Mouse (Mus musculus) right cerebral cortex, adult 18-20 months (tissue): ENCODE measurements around the gene Galt.

ENCODE experiments used
- DNase-seq: peaks from one replicate; pipeline ENCODE4 v3.0.0; 2022; ENCODE audit warnings: mixed read lengths

The Galt gene

DNA sequence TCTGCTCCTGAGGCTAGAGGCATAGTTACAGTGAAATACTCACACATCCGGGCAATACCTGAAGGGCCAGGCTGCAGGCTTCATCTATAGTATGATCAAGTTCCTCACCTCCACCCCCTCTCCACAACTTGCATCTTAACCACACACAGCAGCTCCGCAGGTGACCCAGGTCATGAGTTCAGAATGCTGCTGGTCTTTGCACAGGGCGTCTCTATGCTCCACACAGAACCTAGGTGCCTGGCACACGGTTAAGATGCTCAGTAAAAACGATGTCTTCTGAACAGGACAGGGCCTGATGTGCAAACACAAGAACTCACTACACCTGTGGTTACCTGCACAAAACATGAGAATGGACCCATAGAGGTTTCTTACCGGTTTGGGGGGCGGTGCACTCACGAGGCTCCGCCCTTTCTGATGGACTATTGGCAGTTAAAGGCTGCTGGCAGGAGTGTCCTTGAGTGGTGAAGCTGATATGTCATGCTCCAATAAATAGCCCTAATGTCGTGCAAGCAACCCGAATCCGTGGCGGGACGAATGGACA lies at the start of gene Galt:
Gene Galt (plus strand): TSS at position 432 of the 541 bp plus-strand sequence.
- no peak for DNase-seq

DNA sequence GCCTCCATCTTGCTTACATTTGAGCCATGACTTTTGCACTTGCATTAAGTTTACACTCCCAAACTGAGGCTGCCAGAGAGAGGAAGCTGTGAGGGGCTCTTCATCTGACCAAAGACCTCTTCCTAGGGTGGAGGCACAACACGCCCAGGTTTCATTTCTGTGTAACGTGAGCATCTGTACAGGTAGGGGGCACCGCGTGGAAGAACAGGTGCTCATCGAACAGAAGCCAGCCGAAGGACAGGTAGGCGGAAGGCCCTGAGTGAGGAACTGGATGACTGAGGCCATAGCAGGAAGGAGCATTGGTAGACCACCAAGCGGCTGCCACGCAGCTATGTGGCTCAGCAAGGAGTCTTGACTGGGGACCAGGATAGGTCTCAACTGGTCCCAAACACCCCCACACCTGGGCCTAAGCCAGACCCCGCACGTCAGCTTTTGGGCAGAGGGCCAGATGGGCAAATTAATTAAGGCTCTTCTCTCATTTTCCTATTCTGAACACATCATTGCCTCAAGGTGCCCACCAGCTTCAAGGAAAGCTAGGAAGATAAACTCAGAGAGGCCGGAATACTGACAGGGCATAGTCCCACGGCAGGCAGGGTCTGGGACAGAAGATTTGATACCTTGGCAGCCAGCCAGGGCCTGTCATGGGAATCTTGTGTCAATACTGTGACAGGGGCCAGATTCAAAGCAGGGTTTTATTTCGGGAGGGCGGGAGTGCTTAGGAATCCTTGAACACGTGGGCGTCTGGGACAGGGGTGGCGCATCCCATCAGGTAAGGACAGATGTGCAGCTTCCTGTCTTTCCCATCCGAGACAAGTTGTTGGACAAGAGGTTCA lies 48.9 kb upstream of the Galt start:
- DNase-seq: no peak

DNA sequence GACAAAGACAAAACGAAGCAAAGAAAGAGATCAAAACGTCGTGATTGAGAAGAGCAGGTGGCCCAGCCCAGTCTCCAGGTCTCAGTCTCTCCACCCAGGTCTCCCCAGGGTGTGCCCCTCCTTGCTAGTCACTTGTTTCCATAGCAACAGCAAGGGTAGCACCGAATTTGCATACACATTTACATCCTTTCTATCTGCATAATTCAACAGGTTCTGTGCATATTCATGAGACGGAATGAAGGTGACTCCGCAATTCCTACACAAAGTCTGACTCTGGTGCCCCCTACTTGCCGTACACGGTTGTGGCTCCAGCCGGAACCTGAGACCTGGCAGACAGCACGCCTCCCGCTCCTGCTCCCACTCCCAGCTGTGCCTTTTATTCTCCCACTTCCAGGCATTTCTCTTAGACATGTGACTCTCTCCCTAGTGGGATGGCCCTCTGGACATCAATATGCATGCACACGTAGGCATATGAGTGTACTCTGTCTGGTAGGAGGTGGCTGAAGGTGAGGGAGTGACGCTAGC lies 48.0 kb upstream of the Galt start:
- DNase-seq: peak; percentile 87

DNA sequence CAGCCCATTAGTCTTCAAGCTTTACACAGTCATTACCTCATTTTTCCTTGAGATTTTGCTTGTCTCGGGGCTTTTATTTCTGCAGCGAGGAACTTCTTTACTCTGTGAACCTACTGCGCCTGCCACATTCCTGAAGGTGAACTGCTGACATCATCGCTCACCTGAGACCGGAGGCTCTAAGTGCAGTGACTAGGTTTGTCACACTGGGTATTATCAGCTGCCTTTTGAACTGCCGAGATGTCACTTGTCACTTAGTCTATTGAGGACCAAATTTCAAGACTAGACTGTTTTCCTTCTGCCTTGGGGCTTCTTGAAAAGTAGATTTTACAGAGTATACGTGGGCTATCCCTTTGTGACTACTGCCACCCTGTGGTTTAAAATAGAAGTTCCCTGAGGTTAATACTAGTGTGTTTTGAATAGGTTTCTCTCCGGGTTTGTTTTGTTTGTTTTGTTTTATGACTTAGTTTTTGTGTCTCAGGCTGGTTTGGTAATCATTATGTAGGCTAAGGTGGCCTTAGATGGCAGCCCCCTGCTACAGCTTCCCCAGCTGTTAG lies 46.8 kb upstream of the Galt start:
- no peak for DNase-seq

DNA sequence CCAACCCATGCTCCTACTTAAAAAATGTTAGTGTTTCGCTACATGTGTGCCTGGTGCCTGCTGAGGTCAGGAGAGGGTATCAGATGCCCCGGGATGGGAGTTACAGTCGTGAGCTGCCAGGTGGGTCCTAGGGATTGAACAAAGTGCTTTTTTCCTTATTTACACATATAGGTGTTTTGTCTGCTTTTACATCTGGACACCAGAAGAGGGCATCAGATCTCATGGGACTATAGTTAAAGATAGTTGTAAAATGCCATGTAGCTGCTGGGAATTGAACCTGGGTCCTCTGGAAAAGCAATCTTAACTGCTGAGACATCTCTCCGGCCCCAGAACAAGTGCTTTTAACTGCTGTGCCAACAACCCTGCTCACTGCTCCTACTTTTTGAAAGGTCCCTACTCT lies 44.8 kb upstream of the Galt start:
- no peak for DNase-seq

DNA sequence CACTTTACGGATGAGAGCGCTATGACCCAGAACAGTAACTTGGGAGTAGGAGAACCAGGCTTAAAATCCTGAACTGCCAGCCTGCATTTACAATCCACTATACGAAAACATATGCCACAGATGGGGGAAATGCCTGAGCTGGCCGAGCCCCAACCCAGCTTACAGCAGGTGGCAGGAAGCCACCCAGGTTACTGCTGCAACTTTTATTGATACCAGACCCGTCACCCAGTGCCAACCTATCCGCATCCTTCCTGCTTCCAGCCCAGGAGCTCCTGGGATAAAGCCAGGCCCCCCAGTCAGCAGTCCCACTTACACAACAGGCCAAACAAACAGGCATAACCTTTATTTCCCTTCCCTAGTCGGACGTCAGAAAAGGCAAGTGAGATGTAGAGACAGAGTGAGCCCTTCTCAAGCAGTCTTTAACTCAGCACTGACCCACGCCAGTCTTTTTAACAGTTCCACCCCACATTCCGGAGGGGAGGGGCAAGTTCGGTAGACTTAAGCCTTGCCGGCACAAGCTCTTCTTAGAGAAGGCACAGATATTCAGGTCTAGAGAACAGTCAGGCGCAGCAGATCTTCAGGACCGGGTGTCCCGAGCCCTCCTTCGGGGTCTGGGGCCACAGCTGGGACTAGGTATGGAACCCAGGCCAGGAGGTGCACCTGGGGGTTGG lies 43.2 kb upstream of the Galt start:
- DNase-seq: no peak

DNA sequence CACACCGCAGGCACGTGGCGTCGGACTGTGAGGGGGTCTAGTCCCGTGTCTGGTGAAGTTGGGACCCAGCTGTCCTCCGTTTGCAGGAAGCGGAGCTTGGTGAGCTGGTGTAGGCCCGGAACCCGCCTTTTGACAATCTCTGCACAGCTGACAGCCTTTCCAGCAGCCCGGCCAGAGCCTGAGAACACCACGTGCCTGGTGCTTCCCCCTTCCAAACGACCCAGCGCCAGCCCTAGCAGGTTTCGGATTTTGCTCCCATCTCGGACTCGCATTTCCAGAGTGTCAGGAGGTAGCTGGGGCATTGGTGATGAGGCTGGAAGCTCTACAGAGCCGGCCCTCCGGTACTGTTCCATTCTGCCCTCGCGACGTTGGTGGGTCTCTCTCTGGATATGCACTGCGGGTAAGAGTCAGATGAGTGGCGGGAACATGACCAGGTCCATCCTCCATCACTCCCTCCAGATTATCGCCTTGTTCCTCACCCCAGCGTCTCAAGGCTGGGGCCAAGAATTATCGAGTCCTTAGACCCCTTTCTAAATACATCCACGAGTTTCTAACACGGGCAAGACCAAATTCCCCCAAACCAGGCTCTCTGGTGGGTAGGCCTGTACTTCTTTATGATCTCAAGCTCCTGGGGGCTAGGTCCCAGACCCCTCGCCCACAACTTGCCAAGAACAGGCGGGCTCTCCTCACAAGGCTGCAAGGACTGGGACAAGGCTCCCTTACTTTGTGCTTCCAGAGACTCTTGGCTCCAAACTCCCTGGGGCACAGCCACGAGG lies 42.4 kb upstream of the Galt start:
- DNase-seq: no peak

DNA sequence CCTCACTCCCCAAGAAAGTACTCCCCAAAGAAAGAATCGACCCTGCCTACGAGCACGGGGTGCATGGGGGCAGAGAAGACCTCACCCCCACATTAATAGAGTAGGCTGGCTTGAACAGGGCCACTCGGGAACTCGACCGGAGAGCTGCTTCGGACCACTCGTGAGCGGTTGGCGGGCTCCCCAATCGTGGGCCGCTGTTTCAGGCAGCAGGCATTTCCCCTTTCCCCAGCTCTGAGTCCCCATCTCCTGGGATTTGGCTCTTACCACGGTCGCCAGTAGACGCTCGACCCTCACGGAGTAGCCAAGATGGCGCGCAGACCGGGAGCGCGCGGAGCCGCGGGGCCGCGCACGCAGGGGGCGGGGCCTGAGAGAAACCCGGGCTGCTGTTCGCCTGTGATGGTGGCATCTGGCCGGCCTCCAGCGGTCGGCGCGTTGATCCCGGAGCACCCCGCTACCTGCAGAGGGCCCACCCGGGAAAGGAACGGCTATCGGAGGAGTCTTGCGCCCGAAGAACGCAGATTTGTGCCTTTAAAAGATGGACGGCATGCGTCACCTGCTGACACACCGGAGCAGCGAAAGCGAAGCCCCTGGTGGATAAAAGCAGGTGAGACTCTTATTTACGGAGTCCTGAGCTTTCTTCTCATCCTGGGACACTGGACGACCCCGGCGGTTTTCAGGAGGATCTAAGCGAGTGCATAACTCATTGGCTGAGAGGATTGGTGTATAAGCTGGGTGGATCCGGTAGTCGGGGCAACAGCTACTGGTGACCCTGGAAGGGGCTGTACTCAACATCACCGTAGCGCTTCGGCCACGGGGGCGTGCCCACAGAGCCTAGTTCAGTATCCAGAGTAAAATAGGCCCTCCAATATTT lies 41.6 kb upstream of the Galt start, which contains the start of gene Rpp25l:
Gene Rpp25l (minus strand): TSS at position 338 of the 871 bp plus-strand sequence.
- DNase-seq: peak; percentile 79

DNA sequence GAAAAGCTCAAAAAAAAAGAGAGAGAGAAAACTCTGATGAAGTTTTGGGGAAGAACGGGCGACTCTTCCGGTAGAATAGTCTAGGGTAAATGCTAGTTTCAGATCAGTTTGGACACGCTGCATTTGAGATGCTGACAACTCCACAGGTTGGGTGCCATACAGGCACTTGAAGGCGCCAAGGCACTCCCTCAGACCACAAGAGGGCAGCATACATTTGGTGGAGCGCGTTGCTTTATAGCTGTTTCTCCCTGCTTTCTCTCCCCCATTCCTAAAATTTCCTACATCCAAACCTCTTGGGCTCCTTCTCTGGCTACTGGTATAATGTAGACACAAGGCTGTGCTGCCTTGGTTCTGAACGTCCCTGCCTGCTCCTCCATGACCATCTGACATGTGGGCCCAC lies 40.8 kb upstream of the Galt start:
- peak; percentile 81 for DNase-seq

DNA sequence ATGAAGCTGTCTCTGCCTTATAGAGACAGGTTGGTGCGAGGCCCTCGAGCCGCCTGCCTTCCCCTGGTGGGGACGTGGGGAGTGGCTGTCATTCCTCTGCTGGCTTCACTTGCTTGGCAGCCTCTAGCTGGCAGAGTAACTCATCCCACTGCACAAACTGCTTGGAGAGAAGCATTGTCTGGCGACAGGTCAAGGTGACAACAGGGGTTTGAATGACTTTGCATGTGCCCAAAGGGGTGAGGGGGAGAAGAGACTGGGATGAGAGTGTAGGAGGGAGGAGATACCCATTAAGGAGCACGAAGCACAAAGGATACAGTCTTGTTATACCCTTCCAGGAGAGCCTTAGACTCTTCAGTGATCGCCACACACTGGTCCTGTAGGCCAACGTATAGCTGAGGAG lies 39.9 kb upstream of the Galt start:
- DNase-seq: no peak

DNA sequence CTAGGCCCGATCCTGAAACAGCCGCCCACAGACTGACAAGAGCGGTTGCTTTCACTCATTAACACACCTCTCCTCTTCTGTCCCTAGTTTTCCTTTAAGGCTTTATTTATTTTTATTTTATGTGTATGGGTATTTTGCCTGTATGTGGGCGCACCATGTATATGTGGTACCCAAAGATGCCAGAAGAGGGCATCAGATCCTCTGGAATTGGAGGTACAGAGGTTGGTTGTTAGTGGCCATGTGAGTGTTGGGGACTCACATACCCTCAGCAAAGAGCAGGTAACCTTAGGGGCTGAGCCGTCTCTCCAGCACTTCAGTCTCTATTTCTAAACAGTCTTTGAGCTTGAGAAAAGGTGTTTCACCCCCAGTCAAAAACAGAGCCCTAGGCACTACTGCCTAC lies 39.4 kb upstream of the Galt start:
- DNase-seq: no peak

DNA sequence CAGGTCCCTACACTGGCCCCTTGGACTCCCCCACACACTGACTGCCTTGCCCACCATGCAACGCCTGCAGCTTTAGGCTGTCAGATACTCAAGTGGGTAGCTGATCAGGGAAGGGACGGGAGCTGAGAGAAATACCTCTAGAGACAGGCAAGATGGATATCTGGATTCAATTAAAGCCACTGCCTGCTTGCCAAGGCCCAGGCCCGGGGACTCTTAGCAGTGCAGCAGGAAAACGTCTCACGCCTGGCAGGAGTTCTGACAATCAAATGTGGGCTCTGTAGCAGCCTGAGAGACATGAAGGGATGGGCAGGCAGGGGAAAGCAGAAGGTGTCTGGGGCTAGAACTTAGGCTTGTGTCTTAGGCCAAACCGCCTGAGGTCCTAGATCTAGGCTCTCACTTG lies 38.2 kb upstream of the Galt start:
- DNase-seq: no peak

DNA sequence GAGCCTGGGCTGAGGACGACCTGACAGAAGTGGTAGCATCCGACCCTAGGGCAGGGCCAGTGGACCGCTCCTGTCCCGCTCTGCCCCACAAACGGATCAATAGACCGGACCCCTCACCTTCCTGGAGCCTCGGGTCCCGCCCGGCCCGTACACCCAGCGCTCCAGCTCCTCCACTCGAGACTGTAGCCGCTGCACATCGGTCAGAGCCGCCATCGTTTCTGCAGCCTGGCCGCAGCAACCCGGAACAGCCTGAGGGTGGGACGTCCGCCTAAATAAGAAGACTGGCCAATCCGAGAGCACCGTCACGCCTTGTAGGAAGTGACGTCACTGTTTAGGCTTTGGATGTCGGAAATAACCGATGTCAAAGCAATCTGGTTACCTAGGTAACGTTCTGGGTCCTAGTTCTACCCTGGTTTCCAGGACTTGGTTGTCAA lies 32.1 kb upstream of the Galt start, which contains the start of gene Dctn3:
Gene Dctn3 (minus strand): TSS at position 253 of the 434 bp plus-strand sequence.
- peak; percentile 95 for DNase-seq

DNA sequence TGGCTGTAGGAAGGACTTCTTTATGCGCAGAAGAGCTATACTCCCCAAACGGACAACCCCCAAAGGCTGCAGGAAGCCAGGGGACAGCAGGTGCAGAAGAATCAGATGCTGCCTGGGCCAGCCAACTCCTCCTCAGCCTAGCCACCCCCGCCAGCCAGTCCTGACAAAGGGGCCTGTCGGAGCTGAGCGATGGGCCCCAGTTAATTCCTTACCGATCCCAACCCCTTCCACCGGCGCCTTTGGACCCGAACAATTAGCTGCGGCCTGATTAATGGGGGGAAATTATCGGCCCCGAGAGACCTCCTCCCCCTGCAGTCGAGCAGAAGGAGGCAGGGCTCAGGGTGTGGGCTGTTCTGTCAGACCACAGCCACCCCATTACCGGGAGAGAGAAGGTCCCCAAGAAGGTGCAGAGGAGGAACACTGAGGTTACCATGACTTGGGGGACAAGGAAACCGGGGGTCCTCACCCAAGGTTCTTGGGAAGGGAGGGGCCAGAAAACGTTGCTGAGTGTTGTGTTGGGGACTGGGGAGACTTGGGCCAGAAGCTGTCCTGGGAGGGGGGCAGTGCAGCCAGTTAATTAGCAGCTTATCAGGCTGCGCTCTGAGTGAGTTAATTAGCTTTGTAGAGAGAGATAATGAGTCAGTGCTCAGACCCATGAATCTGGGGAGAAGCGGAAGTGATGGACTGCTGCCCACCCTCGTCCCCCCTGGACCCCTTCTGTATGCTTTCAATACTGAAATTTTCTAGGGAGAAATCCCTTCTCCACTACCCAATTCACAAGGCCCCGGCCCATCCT lies 28.0 kb upstream of the Galt start:
- no peak for DNase-seq

DNA sequence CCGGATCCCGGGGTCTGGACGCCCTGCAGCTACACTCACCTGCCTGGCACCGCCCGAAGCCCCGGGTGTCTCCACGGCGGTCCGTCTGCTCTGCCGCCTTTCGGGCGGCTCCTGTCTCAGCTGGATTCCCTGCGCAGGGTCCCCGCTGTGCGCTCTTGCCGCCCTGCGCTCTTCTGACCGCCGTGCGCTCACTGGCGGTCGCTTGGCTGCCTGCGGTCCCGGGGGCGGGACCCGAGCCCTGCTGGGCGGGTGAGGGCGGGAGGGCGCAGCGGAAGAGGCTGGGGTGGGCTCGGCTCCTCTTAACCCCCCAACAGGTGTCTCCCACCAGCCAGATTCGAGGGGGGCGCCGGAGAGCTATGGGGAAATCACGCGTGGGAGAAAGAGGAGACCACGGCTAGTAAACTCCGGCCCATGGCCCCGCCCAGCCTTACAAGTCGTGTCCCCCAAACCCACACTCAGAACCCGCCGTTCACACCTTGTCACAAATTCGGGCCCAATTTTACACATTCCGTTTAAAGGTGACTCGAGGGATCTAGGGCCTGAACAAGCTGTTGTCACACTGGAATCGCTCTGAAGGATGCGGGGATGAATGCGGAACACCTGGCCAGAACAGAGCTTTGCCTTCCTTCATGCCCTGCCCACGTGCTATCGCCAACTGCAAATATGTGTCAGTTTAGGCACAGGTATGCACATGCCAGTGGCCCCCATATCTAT lies 23.8 kb upstream of the Galt start, which contains the start of gene Arid3c:
Gene Arid3c (minus strand): TSS at position 91 of the 714 bp plus-strand sequence.
- DNase-seq: no peak

DNA sequence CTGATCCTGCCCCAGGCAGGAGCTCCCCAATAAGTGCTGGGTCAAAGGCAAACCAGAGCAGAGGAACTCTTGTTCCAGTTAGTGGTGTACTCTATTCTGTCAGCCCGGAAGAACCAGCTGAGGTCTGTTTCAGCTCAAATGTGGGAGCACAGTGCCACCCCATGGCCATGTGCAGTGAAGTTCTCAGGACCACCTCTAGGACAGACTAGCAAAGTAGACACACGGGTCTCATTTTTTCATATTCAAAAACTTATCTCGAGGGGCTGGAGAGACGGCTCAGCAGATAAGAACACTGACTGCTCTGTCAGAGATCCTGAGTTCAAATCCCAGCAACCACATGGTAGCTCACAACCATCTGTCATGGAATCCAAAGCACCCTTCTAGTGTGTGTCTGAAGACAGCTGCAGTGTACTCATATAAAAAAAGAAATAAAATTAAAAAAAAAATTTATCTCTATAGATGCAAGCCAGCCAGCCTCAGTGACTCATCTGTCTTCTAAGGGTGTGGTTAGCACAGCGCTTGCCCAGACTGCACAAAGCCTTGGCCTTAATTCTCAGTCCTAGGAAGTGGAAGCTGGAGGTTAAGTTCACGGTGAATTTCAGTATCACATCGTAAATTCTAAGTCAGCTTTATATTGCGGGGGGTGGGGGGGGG lies 17.3 kb upstream of the Galt start:
- DNase-seq: peak; percentile 77

DNA sequence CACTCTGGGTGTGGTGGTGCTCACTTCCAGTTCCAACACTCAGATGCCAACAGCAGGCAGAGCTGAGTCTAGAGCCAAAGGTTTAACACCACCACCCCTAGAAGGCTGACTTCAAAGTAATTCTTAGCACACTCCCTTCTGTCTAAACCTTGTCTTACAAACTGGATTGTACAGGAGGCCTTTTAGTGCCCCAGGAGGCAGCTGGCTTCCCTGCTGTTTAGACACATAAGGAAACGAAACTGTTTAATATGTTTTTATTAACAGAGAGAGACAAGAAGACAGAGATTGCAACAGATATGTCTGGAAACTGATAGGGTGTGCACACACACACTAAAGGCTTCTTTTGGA lies 16.8 kb upstream of the Galt start:
- DNase-seq: no peak

DNA sequence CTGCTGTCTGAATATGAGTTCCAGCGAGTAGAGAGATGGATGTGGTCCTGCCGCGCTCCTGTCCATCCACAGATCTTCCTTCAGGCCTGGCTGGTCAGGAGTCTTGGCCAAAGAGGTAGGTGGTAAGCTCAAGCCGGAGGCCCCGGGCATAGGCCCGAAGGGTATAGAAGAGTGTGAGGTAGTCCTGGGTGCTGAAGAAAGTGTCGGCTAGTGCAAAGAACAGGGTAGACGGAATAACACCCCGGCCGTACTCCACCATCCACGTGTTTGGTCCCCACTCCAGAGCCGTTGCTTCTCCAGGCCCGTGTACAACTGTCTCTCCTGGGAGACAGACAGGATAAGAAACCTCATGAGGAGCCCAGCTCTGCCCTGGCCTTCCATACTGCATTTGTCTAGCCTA lies 15.8 kb upstream of the Galt start:
- DNase-seq: no peak
